Mouse (Mus musculus) stomach, postnatal 0 days (tissue): ENCODE measurements around the gene Elk4. TPM values are rescaled to one million over a fixed set of nuclear protein-coding genes. Genes with fewer than 3 reads are reported as not detected.
A peak's percentile ranks its signal among the peaks of the same experiment; 100 is the strongest.

ENCODE experiments used
- ATAC-seq: fragments of 200-750 bp; cut with Nextera tagmentation; 2 replicates; pipeline ENCODE4 v1.8.0; 2017; ENCODE audit not compliant: low FRiP score, low TSS enrichment
- DNase-seq: peaks from one replicate; pipeline ENCODE4 v3.0.0-alpha.2; 2016; ENCODE audit warnings: low spot score
- H3K27ac ChIP-seq: fragments of 300-500 bp; sonication (generic); replicated peaks from 2 replicates; pipeline ENCODE4 v1.5.1; 2014; ENCODE audit warnings: mild to moderate bottlenecking, control low read depth
- H3K27me3 ChIP-seq: fragments of 300-500 bp; sonication (generic); 2 replicates; pipeline ENCODE4 v1.6.1; 2014; ENCODE audit warnings: low read length; ENCODE audit not compliant: control insufficient read depth, insufficient read depth
- H3K36me3 ChIP-seq: fragments of 300-500 bp; sonication (generic); 2 replicates; pipeline ENCODE4 v1.6.1; 2014; ENCODE audit warnings: low read length, mixed read lengths; ENCODE audit not compliant: control insufficient read depth, insufficient read depth
- H3K4me1 ChIP-seq: fragments of 300-500 bp; sonication (generic); replicated peaks from 2 replicates; pipeline ENCODE4 v1.6.1; 2014; ENCODE audit warnings: antibody characterized with exemption; ENCODE audit not compliant: control insufficient read depth, insufficient read depth
- H3K4me2 ChIP-seq: fragments of 300-500 bp; sonication (generic); replicated peaks from 2 replicates; pipeline ENCODE4 v1.6.1; 2014; ENCODE audit warnings: low read depth, mild to moderate bottlenecking, control low read depth, moderate library complexity
- H3K4me3 ChIP-seq: fragments of 300-500 bp; sonication (generic); 2 replicates; pipeline ENCODE4 v1.5.1; 2014; ENCODE audit warnings: low read depth, low read length, control low read depth
- H3K9ac ChIP-seq: fragments of 300-500 bp; sonication (generic); 2 replicates; pipeline ENCODE4 v1.6.1; 2014; ENCODE audit warnings: mild to moderate bottlenecking, low read length, control low read depth, mixed read lengths
- H3K9me3 ChIP-seq: fragments of 300-500 bp; sonication (generic); 2 replicates; pipeline ENCODE4 v1.6.1; 2016; ENCODE audit warnings: low read length; ENCODE audit not compliant: control insufficient read depth
- CTCF ChIP-seq: IDR thresholded peaks from 2 replicates; pipeline ENCODE4 v1.5.1; 2016; ENCODE audit warnings: antibody characterized with exemption, low read depth, mild to moderate bottlenecking, moderate library complexity
- EP300 ChIP-seq: optimal IDR thresholded peaks from 2 replicates; pipeline ENCODE3; 2016; ENCODE audit warnings: antibody characterized with exemption
- WGBS: fragments of 180-500 bp; shearing (Covaris S2); extraction: QIAGEN DNeasy Blood & Tissue Kit; methylation state at CpG from one replicate; pipeline ENCODE4 v1.1.7; 2014; 5-methylcytosine and 5-hydroxymethylcytosine counted together
- polyA plus RNA-seq: library from polyadenylated mRNA; unstranded; fragments of >200 nt; fragmentation: Nextera tagmentation; extraction: Ambion mirVana; gene quantifications from 2 replicates; pipeline ENCODE4 v1.2.1, GENCODE M21; 2015

Gene Elk4
- polyA plus RNA-seq, 1 experiment from 2014 or later: 13.8 TPM

DNA sequence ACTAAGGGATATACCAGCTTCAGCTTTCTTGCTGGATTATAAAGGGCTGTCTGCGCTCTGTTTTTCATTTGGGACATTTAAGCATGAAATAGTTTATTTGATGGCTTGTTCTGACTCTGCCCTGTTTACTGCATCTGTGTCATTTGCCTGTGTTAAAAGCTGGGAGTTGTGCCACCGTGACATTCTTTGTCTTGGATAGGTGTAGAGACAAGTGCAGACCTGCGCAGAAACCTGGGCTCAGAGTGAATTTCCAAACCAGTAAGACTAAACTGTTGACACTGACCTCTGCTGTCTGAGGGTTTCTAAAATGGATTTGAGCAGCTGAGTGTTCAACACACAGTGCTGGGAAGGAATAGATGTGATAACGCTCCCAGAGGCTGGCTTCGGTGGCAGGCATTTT, 20.6 kb downstream of the Elk4 start:
- peak; percentile 16; the same call in 1 of the 2 replicates for TF ChIP-seq CTCF
- TF ChIP-seq EP300: no peak
- 70% methylated on average over 5 of the region's 5 CpGs for WGBS
- peaks cover 25% of the 10 kb centered on the region for H3K36me3 ChIP-seq
- no peaks in the 10 kb centered on the region for H3K4me1 ChIP-seq
- no peak for ATAC-seq
- no peak for DNase-seq
- no peak overlapping the region for H3K9ac ChIP-seq
- no peak overlapping the region for H3K4me2 ChIP-seq
- H3K9me3 ChIP-seq: no peaks in the 10 kb centered on the region
- no peak overlapping the region for H3K4me3 ChIP-seq
- no peak overlapping the region for H3K27ac ChIP-seq
- H3K27me3 ChIP-seq: no peaks in the 10 kb centered on the region

DNA sequence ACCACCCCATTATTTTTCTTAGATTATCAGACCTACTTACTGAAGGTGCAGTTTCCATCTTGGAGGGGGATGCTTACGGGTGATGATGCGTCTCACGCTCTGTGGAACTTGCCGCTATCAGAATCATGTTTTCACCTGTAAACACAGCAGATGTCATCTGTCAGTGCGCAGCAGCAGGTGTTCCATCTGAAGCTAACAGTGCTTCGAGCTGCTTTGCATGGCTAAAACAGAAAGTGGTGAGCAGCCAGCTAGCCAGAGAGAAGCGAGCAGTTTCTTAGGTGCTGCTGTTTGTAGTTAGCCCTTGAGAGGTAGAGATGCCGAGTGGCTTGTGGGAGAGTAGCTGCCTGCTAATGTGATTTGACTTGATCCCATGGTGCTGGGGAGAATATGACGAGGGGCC, 21.0 kb downstream of the Elk4 start:
- H3K4me3 ChIP-seq: no peak overlapping the region
- 83% methylated on average over 9 of the region's 9 CpGs for WGBS
- H3K36me3 ChIP-seq: peaks cover 21% of the 10 kb centered on the region
- TF ChIP-seq CTCF: no peak
- TF ChIP-seq EP300: no peak
- no peak overlapping the region for H3K9ac ChIP-seq
- no peaks in the 10 kb centered on the region for H3K27me3 ChIP-seq
- H3K4me1 ChIP-seq: no peaks in the 10 kb centered on the region
- no peak for DNase-seq
- no peak overlapping the region for H3K4me2 ChIP-seq
- H3K9me3 ChIP-seq: no peaks in the 10 kb centered on the region
- no peak overlapping the region for H3K27ac ChIP-seq
- ATAC-seq: no peak

DNA sequence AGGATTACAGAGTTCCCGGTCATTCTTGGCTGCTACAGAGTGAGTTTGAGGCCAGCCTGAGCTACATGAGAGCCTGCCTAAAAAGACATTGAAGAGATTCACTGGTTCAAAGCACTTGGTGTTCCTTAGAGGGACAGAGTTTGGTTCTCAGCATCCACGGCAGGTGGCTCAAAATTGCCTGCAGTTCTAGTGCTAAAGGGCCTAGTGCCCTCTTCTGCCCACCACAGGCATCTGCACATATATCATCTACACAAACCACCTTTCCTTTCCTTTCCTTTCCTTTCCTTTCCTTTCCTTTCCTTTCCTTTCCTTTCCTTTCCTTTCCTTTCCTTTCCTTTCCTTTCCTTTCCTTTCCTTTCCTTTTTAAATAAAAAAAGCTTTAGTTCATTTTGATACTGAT, 23.2 kb downstream of the Elk4 start:
- no peak for ATAC-seq
- peak; percentile 66 for TF ChIP-seq CTCF
- no peak for TF ChIP-seq EP300
- H3K27ac ChIP-seq: no peak overlapping the region
- H3K9me3 ChIP-seq: no peaks in the 10 kb centered on the region
- H3K9ac ChIP-seq: no peak overlapping the region
- H3K27me3 ChIP-seq: no peaks in the 10 kb centered on the region
- 66% methylated on average over 2 of the region's 2 CpGs for WGBS
- no peak overlapping the region for H3K4me2 ChIP-seq
- H3K4me3 ChIP-seq: no peak overlapping the region
- H3K4me1 ChIP-seq: no peaks in the 10 kb centered on the region
- DNase-seq: no peak
- H3K36me3 ChIP-seq: peaks cover 8% of the 10 kb centered on the region; the same call in 1 of the 2 replicates

DNA sequence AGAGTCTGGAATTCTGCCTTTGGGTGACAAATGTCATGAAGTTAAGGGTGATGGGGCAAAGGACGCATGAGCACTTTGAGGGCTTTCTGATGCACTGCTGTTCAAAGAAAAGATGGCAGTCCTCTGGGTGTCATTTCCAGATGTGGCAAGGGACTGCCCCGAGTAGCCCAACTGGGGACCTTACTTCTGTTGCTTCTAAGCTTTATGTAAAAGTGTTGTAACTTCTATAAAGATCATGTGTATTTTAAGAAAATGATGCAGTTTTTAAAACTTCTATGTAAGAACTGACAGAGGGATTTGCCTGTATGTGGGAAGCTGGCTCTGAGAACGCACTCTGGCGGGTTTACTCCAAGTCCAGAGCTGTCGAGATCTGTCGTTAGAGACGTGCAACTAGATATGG, 24.8 kb downstream of the Elk4 start:
- TF ChIP-seq CTCF (no peak), EP300 (no peak)
- WGBS: 71% methylated on average over 7 of the region's 7 CpGs
- no peak overlapping the region for H3K4me3 ChIP-seq

DNA sequence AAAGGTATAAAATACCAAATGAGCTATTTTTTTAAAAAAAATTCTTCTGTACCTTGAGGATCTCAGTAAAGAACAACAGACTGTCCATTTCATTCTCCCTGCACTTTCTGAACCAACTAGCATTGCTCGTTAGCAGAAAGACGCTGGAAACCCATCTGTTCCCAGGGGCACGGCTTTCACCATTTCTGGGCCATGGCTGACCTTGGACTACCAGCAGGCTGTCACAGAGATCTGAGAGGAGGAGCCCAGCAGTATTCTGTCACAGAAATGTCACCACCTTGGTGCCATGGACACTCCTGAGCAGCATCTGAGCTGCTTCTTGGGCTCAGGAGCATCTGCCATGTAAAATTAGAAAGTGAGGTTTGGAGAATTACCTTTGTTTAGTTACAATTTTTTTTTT, 30.3 kb downstream of the Elk4 start:
- TF ChIP-seq EP300 (no peak), CTCF (no peak)
- no peak overlapping the region for H3K4me2 ChIP-seq
- H3K9ac ChIP-seq: no peak overlapping the region
- DNase-seq: no peak
- no peak overlapping the region for H3K27ac ChIP-seq
- H3K36me3 ChIP-seq: no peaks in the 10 kb centered on the region
- WGBS: 95% methylated on average over 3 of the region's 3 CpGs
- no peaks in the 10 kb centered on the region for H3K4me1 ChIP-seq
- no peak overlapping the region for H3K4me3 ChIP-seq
- ATAC-seq: no peak
- no peaks in the 10 kb centered on the region for H3K27me3 ChIP-seq
- no peaks in the 10 kb centered on the region for H3K9me3 ChIP-seq

More for the DNA sequence above, 24.8 kb downstream of the Elk4 start:
- H3K36me3 ChIP-seq: peaks cover 3% of the 10 kb centered on the region; the same call in 1 of the 2 replicates
- no peaks in the 10 kb centered on the region for H3K9me3 ChIP-seq
- no peak overlapping the region for H3K27ac ChIP-seq
- no peaks in the 10 kb centered on the region for H3K27me3 ChIP-seq
- ATAC-seq (no peak), DNase-seq (no peak)
- H3K4me1 ChIP-seq: no peaks in the 10 kb centered on the region
- H3K9ac ChIP-seq: no peak overlapping the region
- H3K4me2 ChIP-seq: no peak overlapping the region

DNA sequence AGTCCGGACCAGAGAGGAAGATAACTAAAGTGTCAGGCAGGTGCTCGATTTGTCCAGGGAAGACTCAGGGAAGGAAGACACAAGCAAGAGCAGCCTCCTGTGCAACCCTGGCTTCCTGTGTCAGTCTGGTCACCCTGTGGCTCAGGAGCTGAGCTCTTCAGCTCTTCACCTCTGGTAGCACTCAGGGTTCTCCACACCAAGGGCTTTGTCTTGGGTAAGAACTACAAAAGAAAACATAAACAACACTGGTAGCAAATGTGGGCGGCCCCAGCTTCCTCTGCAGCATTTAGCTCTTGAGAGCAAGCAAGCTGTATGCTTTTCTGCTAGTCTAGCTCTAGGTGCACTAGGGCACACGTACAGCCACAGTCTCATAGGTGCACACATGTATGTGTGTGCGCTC, 31.3 kb downstream of the Elk4 start:
- Histone ChIP-seq H3K9ac (no peak overlapping the region), H3K27me3 (no peaks in the 10 kb centered on the region), H3K27ac (no peak overlapping the region), H3K9me3 (no peaks in the 10 kb centered on the region), H3K36me3 (no peaks in the 10 kb centered on the region), H3K4me1 (no peaks in the 10 kb centered on the region), H3K4me3 (no peak overlapping the region), H3K4me2 (no peak overlapping the region)
- no peak for TF ChIP-seq EP300
- no peak for TF ChIP-seq CTCF
- DNase-seq (no peak), ATAC-seq (no peak)
- WGBS: 75% methylated on average over 5 of the region's 5 CpGs
